Mouse (Mus musculus) liver, embryonic 14.5 days (tissue): ENCODE results near the gene Dnm3. TPM values are rescaled to one million over a fixed set of nuclear protein-coding genes. Genes with fewer than 3 reads are reported as not detected.

ENCODE experiments used
- ATAC-seq: fragments of 200-750 bp; cut with Nextera tagmentation; 2 replicates; pipeline ENCODE4 v1.8.0; 2017; ENCODE audit warnings: moderate number of reproducible peaks, mild to moderate bottlenecking, moderate library complexity; ENCODE audit not compliant: insufficient read depth
- DNase-seq, 3 experiments: peaks; one replicate each; pipeline ENCODE4 v3.0.0-alpha.2; 2012 to 2013; ENCODE audit warnings: low read depth in 3 of 3, low spot score in 3 of 3
- H3K27ac ChIP-seq: fragments of 300-500 bp; sonication (generic); 2 replicates; pipeline ENCODE4 v1.5.1; 2014; ENCODE audit warnings: moderate library complexity, mild to moderate bottlenecking, control low read depth, inconsistent platforms
- H3K27me3 ChIP-seq: fragments of 300-500 bp; sonication (generic); 2 replicates; pipeline ENCODE4 v1.6.1; 2014; ENCODE audit warnings: mild to moderate bottlenecking, low read length, moderate library complexity; ENCODE audit not compliant: control insufficient read depth, insufficient read depth
- H3K36me3 ChIP-seq: fragments of 300-500 bp; sonication (generic); replicated peaks from 2 replicates; pipeline ENCODE4 v1.6.1; 2014; ENCODE audit warnings: low read depth; ENCODE audit not compliant: control insufficient read depth, insufficient read depth
- H3K4me1 ChIP-seq, 2 experiments: fragments of 200-500 bp in 1 of 2; fragments of 300-500 bp in 1 of 2; sonication (generic) in 1 of 2; replicated peaks; 2 replicates each; pipeline ENCODE4 v1.6.1; 2012 to 2014; ENCODE audit warnings: antibody characterized with exemption in 1 of 2, inconsistent platforms in 1 of 2, low read length in 1 of 2; ENCODE audit not compliant: control insufficient read depth in 2 of 2, insufficient read depth in 2 of 2
- H3K4me2 ChIP-seq: fragments of 300-500 bp; sonication (generic); 2 replicates; pipeline ENCODE4 v1.6.1; 2014; ENCODE audit warnings: low read depth, mild to moderate bottlenecking, control low read depth, moderate library complexity
- H3K4me3 ChIP-seq, 2 experiments: fragments of 200-500 bp in 1 of 2; fragments of 300-500 bp in 1 of 2; sonication (generic) in 1 of 2; 2 replicates each; pipeline ENCODE4 v1.5.1; 2012 to 2014; ENCODE audit warnings: low read depth in 2 of 2, low read length in 2 of 2, mild to moderate bottlenecking in 2 of 2, control low read depth in 1 of 2, inconsistent platforms in 1 of 2, moderate library complexity in 1 of 2; ENCODE audit not compliant: insufficient read depth in 1 of 2
- H3K9ac ChIP-seq: fragments of 300-500 bp; sonication (generic); replicated peaks from 2 replicates; pipeline ENCODE4 v1.6.1; 2014; ENCODE audit warnings: mild to moderate bottlenecking, control low read depth, moderate library complexity
- H3K9me3 ChIP-seq: fragments of 300-500 bp; sonication (generic); 2 replicates; pipeline ENCODE4 v1.6.1; 2016; ENCODE audit warnings: low read length, mixed read lengths; ENCODE audit not compliant: control insufficient read depth
- CTCF ChIP-seq: IDR thresholded peaks from 2 replicates; pipeline ENCODE4 v1.5.1; 2016; ENCODE audit warnings: antibody characterized with exemption, low read depth, control low read depth
- EP300 ChIP-seq: IDR thresholded peaks from 2 replicates; pipeline ENCODE4 v1.6.1; 2016; ENCODE audit warnings: antibody characterized with exemption, low read depth
- WGBS: fragments of 180-500 bp; shearing (Covaris S2); extraction: QIAGEN DNeasy Blood & Tissue Kit; methylation state at CpG from one replicate; pipeline ENCODE4 v1.1.7; 2014; ENCODE audit not compliant: insufficient replicate concordance; 5-methylcytosine and 5-hydroxymethylcytosine counted together
- polyA plus RNA-seq, 2 experiments: library from polyadenylated mRNA; depleted of rRNA in 1 of 2; stranded (reverse) in 1 of 2; unstranded in 1 of 2; fragments of >200 nt; fragmentation: Nextera tagmentation in 1 of 2; extraction: Ambion mirVana in 1 of 2; gene quantifications; 2 replicates each; pipeline versions ENCODE4 v1.2.1 to v1.2.3; 2012 to 2014

Gene Dnm3
- polyA plus RNA-seq, 2 experiments = 0.61 to 0.96 TPM

DNA sequence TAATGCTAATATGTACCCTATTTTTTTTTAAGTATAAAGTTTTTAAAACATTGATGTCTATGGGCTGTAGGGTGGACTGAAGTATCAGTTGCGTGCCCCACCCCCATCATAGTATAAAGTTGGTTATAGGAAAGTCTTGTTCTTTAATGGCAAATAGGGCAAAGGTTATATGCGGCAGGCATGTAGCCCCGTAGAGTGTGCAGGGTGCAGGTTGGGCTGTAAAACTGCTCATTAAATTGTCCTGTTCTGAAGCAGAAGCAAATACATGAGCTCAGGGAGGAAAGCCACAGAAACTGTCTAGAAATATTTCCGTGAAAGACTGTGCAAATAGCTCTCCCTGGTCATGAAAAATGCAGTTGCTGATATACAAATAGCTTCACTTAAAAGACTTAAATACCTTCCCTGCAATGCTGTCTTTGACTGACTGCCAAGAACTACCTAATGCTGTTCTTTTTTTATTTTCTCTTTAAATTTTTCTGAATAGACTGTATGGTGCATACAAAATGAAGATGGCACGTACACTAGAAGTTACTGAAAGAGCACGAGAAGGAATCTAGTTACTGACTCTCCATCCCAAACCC lies 440.6 kb downstream of the Dnm3 start:
- WGBS = 61% methylated on average over 6 of the region's 6 CpGs
- H3K27me3 ChIP-seq = no peaks in the 10 kb centered on the region
- no peak overlapping the region for H3K9ac ChIP-seq
- no peak for TF ChIP-seq CTCF
- no peak for TF ChIP-seq EP300
- H3K4me3 ChIP-seq = no peak overlapping the region
- no peaks in the 10 kb centered on the region for H3K36me3 ChIP-seq
- H3K27ac ChIP-seq = no peak overlapping the region
- DNase-seq = no peak
- no peaks in the 10 kb centered on the region for H3K9me3 ChIP-seq
- peaks cover 0 to 16% of the 10 kb centered on the region in 2 experiments; a peak in 2 of 4 replicates for H3K4me1 ChIP-seq
- no peak for ATAC-seq
- H3K4me2 ChIP-seq = no peak overlapping the region

DNA sequence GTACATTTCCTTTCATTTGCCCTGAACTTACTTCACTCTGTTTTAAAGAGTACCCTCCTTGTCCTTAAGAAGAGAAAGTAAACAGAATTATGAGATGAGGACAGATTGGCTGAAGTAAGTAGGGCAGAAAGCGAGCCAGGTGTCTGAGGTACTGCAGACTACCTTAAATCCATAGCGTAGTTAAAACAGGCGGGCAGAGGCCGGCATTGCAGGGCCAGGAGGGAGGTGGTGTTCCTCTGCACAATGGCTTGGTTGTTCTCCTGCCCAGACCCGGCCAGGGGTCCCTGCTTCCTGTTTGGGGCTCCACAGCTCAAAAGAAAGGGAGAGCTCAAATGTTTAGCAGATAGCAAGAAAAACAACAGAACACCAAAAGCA lies 441.4 kb downstream of the Dnm3 start:
- no peak overlapping the region for H3K4me2 ChIP-seq
- peaks cover 0 to 16% of the 10 kb centered on the region in 2 experiments; a peak in 2 of 4 replicates for H3K4me1 ChIP-seq
- TF ChIP-seq EP300 (no peak), CTCF (no peak)
- H3K27me3 ChIP-seq = no peaks in the 10 kb centered on the region
- no peak overlapping the region for H3K27ac ChIP-seq
- no peak overlapping the region for H3K9ac ChIP-seq
- no peaks in the 10 kb centered on the region for H3K36me3 ChIP-seq
- no peak for ATAC-seq
- no peaks in the 10 kb centered on the region for H3K9me3 ChIP-seq
- no peak overlapping the region for H3K4me3 ChIP-seq
- no peak for DNase-seq
- WGBS = 21% methylated on average over 5 of the region's 5 CpGs

DNA sequence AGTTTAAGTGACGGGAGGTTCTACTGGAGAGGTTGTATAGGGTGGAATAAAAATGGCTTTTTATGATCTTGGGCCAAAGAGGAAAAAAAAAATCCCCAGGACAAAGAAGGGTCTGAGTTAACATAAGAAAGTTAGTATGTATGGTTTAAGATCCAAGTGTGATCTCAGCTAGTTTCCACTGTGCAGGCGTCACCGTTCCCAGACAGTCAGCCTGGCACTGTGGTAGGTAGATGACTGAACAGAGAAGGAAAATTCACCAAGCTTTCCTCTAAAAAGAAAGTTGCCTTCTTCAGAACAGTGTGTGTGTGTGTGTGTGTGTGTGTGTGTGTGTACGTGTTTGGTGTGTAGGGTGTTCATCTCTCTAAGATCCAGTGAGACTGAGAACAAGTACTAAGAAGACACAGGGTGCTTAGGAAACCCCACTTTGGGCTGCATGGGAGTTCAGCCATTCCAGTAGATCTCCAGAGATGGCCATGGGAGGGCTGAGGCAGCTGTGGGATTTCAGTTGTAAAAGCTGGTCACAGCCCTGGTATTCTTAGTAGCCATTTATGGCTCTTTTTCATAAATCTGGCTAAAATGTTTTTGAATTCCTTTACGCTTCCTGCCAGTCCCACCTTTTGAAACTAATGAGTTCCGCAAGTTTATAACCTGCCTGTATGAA lies 441.9 kb downstream of the Dnm3 start:
- H3K4me2 ChIP-seq = no peak overlapping the region
- ATAC-seq (no peak), DNase-seq (no peak)
- WGBS = 79% methylated on average over 6 of the region's 6 CpGs
- H3K27ac ChIP-seq = no peak overlapping the region
- H3K36me3 ChIP-seq = no peaks in the 10 kb centered on the region
- H3K4me1 ChIP-seq = peaks cover 0 to 12% of the 10 kb centered on the region in 2 experiments; a peak in 2 of 4 replicates
- no peak for TF ChIP-seq EP300
- TF ChIP-seq CTCF = no peak
- no peaks in the 10 kb centered on the region for H3K9me3 ChIP-seq
- no peaks in the 10 kb centered on the region for H3K27me3 ChIP-seq
- no peak overlapping the region for H3K9ac ChIP-seq
- no peak overlapping the region for H3K4me3 ChIP-seq

DNA sequence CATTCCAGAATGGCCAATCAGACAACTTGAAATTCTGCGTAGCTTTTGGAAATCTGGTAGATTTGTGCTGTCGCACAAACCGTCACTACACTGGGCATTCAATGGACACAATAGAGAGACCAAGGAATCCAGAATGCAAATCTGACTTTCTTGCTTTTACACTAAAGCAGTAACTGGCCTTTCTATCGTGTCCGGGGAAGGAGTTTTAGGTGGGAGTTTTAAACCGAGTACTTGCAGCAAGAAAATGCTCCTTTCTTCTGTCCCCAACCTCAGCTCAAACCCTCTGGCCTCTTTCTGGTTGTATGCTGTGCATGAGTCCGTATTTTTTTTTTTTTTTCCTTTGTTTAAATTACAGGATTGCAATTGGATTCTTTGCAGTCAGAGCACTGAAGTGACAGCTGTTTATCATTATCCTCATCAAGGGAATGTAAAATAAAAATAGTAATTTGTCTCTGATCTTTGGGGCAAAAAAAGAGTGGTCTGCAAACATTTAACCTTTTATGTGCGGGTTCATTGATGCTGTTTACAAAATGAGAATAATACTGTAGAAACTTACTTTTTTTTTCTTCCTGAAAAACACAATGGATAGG lies 454.1 kb downstream of the Dnm3 start:
- H3K4me1 ChIP-seq = no peaks in the 10 kb centered on the region
- H3K4me3 ChIP-seq = no peak overlapping the region
- H3K9me3 ChIP-seq = no peaks in the 10 kb centered on the region
- WGBS = 66% methylated on average over 8 of the region's 8 CpGs
- H3K9ac ChIP-seq = no peak overlapping the region
- DNase-seq = no peak
- H3K27ac ChIP-seq = no peak overlapping the region
- TF ChIP-seq CTCF = no peak
- TF ChIP-seq EP300 = no peak
- no peaks in the 10 kb centered on the region for H3K36me3 ChIP-seq
- no peaks in the 10 kb centered on the region for H3K27me3 ChIP-seq
- ATAC-seq = no peak
- H3K4me2 ChIP-seq = no peak overlapping the region

DNA sequence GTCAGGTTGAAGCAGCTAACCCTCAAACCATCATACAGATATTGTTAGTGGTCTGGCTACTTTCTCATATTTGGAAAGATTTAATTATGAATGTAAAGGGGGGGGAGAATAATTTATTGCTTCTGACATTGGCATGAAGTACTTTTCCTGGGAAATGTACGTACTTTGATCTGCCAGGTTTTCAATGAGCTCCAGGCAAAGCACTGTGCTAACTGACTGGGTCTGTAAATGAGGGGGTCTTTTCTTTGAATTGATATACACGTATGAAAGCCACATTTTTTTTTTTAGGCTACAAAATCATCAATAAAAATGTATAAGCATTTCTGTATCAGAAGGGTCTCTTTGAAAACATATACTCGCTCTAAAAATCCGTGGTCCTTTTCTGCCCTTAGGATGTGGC lies 457.1 kb downstream of the Dnm3 start:
- Histone ChIP-seq H3K4me1 (no peaks in the 10 kb centered on the region), H3K4me3 (no peak overlapping the region), H3K27ac (no peak overlapping the region), H3K9me3 (no peaks in the 10 kb centered on the region), H3K4me2 (no peak overlapping the region), H3K9ac (no peak overlapping the region), H3K27me3 (no peaks in the 10 kb centered on the region), H3K36me3 (no peaks in the 10 kb centered on the region)
- no peak for ATAC-seq
- 64% methylated on average over 4 of the region's 4 CpGs for WGBS
- TF ChIP-seq CTCF = no peak
- no peak for TF ChIP-seq EP300
- no peak for DNase-seq
